Mouse (Mus musculus): ENCODE measurements around the gene Slc24a3.
A peak's percentile ranks its signal among the peaks of the same experiment; 100 is the strongest.

The Slc24a3 gene

GRCm38 (mm10) chr2:145438336-145438735 lies 270.8 kb downstream of the Slc24a3 start:
- DNase-seq (ENCODE audit: extremely low spot score): no peak

- DNase-seq (ENCODE audit: extremely low spot score): no peak
Observed at GRCm38 (mm10) chr2:145439755-145440154, 272.2 kb downstream of the Slc24a3 start.

- DNase-seq (ENCODE audit: extremely low spot score): peak; percentile 19
Observed at GRCm38 (mm10) chr2:145457106-145457747, 289.7 kb downstream of the Slc24a3 start.

- DNase-seq (ENCODE audit: extremely low spot score): no peak
Observed at GRCm38 (mm10) chr2:145460854-145461423, 293.4 kb downstream of the Slc24a3 start.

DNA sequence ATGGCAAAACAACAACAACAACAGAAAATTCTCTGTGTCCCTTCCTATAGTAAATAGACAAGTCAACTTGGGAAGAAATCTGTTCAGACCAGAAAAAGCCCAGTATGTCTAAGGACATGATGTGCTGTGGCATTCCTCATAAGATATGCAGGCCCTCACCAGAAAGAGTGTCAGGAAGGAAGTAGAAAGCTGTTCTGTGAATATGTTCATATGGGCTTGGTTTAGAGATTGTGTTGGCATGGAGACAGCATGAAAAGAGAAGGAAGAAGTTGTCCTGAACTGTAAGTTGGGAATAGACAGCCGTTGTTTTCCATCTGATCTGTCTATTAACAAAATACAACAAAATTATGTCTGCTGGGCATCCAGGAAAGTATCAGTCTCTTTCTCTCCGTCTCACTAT lies 294.7 kb downstream of the Slc24a3 start:
- no peak for DNase-seq (ENCODE audit: extremely low spot score)

DNA sequence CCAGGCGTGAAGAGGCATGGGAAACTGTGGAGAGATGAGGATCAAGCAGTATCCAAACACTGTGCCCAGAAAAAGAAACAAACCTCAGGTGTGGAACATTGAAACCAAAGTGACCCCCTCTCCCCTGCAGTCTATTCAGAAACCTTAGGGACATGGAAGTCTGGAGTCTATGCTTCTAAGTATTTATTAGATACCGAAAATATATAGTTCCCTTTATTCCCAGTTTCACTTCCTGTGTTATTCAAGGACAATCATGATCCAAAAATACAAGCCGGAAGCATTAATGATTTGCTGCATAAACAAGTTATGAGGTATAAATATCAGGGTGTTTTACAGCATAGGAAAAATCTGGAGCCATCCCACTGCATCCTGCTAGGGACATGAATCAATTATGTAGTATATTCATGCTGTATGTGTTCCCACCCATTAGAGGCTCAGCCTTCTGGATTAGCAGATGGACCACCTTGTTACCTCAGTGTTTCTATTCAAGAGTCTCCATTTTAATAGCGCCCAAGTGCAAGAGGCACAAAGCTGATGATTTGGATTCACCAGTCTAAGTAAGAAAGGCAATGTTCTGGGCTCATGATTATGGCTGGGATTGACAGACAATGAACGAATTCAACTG lies 301.3 kb downstream of the Slc24a3 start:
- DNase-seq (ENCODE audit: extremely low spot score): no peak

DNA sequence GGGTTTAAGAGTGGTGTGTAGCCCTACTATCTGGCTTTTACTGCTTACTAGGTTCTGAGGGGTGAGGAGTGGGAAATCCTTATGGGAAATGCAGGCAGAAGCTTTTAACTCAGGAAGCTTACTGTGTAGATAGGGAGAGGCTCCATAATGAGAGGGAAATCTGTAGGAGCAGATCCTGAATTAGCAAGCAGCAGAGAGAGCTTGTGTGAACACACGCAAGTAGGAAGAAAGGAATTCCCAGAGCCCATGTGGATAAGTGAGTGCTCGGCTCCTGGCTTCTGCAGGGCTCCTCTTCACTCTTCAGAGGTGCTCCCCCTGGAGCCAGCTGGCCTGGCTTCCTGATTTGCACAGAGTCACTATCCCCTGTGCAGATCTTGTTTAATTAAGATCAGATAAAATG lies 309.9 kb downstream of the Slc24a3 start:
- DNase-seq (ENCODE audit: extremely low spot score): no peak

DNA sequence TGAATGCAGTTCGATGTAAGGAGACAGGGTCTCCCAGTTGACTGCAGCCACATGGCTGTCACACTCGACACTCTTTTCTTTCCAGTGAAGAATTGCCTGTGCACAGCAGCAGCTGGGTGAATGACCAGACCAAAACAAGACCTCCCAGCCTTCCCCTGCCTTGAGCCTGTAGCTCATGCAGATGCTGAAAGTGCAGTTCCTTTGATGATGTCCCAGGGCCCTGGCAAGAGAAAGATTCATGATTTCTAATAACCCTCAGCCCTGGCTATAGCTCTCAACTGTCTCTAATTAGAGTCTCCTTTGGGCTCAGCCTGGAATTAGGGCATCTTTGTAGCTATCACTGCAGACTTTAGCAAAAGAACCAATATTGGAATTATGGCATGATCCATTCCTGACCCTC lies 312.1 kb downstream of the Slc24a3 start:
- no peak for DNase-seq (ENCODE audit: extremely low spot score)

DNA sequence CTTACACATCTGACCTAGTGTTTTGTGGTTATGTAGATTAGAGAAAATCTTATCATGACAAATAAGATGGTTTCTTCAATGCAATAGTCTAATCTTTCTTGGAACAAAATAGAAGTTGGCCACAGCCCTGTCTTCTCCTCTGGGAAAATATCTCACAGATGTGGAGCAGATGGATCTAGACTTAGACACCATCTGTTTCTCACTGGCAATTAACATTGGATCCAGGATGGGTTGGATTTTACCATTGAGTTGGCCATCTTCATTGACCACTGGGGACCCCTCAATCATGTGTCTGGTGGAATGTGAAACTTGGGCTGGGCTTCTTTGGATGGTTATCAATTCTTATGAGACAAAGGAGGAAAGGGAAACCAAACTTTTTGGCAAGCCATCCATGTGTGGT lies 332.7 kb downstream of the Slc24a3 start:
- no peak for DNase-seq (ENCODE audit: extremely low spot score)

- no peak for DNase-seq (ENCODE audit: extremely low spot score)
Observed at GRCm38 (mm10) chr2:145501472-145501871, 333.9 kb downstream of the Slc24a3 start.

- no peak for DNase-seq (ENCODE audit: extremely low spot score)
Observed at GRCm38 (mm10) chr2:145507702-145508101, 340.1 kb downstream of the Slc24a3 start.

DNA sequence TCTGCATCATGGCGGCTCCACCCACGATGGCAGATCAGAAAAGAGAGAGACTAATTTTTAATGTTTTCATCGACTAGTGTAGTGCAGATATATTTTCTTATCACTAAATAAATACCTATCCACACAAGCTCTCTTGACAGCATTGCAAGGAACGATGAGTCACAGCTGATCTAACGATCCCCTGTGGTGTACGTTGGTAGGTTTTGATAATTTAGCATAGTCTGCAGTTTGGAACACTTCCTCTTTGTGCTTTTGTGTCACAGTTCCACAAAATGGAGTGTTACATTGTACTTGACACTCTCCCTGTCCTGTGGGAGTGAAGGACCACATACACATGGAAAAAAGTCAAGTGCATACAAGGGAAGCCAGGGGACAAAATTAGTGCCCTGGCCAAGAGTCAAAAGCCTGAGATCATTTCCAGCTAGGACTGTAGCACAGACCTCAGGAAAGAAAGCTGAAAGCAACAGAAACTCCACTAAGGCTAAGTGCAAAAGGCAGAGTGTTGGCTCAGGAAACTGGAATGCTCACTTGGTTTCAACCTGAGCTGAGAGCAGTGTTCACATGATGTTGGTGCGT lies 343.2 kb downstream of the Slc24a3 start:
- no peak for DNase-seq (ENCODE audit: extremely low spot score)

DNA sequence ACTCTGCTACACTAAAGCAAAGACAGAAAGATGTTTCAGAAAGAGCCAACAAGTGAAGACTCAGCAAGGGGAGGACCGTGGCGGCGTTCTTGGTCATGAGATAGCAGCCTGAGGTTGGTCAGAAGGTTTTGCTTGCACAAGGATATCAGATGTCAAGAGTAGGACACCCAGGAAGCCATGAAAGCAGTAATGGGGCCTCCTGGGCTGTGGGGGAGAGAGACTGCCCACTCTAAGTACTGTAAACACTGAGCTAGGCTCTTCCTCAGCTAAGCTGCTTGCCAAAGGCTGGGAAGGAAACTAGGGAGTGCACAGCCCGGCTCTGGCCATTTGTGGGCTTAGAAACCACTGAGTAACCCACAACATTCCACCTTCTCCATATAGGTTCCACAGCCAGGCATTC lies 348.4 kb downstream of the Slc24a3 start:
- DNase-seq (ENCODE audit: extremely low spot score): no peak

GRCm38 (mm10) chr2:145517346-145517745 lies 349.8 kb downstream of the Slc24a3 start:
- peak; percentile 67 for DNase-seq (ENCODE audit: extremely low spot score)

- DNase-seq (ENCODE audit: extremely low spot score): no peak
Observed at GRCm38 (mm10) chr2:145522017-145522416, 354.5 kb downstream of the Slc24a3 start.

DNA sequence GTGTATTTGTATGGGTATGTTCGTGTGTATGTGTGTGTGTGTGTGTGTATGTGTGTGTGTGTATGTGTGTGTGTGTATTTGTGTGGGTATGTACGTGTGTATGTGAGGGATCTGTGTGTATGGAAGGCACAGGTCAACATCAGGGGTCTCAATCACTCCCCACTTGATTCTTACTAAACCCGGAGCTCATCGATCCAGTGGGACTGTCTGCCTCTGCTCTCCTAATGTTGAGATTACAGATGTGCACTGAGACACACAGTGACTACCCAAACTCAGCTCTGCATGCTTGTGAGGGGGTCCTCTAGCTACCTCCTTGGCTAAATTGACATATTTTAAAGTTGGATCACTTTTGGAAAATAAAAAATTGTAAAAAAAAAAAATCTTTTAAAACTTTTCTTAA lies 355.8 kb downstream of the Slc24a3 start:
- no peak for DNase-seq (ENCODE audit: extremely low spot score)

- DNase-seq (ENCODE audit: extremely low spot score): no peak
Observed at GRCm38 (mm10) chr2:145527151-145527550, 359.6 kb downstream of the Slc24a3 start.

GRCm38 (mm10) chr2:145530941-145531353 lies 363.4 kb downstream of the Slc24a3 start:
- no peak for DNase-seq (ENCODE audit: extremely low spot score)

- no peak for DNase-seq (ENCODE audit: extremely low spot score)
Observed at GRCm38 (mm10) chr2:145533086-145533485, 365.5 kb downstream of the Slc24a3 start.

DNA sequence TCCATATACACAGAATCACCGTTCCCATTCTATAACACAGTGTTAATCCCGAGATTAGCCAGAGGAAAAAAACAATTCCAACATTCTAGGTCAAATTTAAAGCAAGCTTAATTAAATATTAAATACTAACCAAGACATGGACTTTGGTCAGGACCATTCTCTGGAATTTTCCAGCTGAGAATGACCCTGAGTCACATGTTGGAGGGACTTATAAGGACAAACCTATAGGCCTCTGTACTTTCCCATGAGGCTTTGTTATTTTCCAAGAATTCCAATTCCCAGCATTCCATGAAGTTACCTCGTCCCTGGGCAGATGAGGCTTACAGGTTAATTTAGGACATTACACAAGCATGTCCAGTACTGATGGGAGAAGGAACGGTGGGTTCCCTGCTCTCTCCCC lies 367.8 kb downstream of the Slc24a3 start:
- DNase-seq (ENCODE audit: extremely low spot score): no peak

DNA sequence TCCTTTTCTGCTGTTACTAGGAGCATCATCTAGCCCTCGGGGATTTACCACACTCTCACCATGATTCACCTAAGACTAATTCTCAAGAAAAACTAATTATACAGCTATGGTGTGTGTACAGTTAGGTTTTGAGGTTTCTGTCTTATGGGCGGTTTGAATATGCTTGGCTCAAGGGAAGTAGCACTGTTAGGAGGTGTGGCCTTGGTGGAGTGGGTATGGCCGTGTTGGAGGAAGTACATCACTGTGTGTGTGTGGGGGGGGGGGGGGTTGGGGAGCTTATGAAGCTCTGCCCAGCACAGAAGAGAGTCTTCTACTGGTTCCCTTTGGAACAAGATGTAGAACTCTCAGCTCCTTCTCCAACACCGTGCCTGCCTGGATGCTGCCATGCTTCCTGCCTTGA lies 368.2 kb downstream of the Slc24a3 start:
- no peak for DNase-seq (ENCODE audit: extremely low spot score)

GRCm38 (mm10) chr2:145536986-145537385 lies 369.4 kb downstream of the Slc24a3 start:
- no peak for DNase-seq (ENCODE audit: extremely low spot score)

DNA sequence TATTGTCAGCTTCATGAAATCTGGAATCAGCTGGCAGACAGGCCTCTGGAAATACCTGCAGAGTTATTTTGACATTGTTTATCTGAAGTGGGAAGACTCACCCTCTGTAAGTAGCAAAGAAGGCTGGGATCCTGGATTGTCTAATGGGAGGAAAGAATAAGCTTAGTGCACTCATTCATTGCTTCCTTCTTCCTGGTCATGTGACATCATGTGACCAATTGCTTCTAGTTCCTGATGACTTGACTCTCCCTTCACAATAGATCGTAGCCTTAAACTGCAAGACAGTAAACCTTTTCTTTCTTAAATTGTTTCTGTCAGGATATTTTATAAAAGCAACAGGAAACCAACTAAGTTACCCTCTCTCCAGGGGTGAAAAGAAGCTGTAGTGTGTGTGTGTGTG lies 374.1 kb downstream of the Slc24a3 start:
- no peak for DNase-seq (ENCODE audit: extremely low spot score)
